Mouse (Mus musculus): Measurements from ENCODE around the gene Pglyrp2. TPM values are rescaled to one million over a fixed set of nuclear protein-coding genes. Genes with fewer than 3 reads are reported as not detected.

The Pglyrp2 gene
- polyA plus RNA-seq, 1 experiment from 2014 or later, result 2.3 TPM

DNA sequence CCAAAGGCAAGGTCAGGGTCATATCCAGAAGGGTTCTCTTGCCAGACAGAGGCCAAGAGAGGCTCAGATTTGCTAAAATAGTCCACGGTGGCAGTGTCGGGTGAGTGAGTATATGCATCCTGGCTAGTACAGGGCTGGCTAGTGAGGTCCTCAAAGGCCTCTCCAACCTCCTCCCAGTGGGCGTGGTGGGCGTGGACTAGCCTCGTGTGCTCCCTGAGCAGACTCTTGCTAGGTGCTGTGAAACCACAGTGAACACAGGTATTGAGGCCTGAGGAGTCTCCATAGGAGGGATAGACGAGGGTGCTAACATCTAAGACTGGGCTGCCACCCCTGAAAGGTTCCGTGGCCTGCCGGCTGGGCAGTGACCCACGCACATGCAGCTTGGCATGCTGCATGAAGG is 46.8 kb downstream of the Pglyrp2 start:
- DNase-seq, result no peak
- Histone ChIP-seq H3K27me3 (no peaks in the 10 kb centered on the region), H3K4me3 (replicated peaks) (no peak overlapping the region), H3K9ac (peak overlapping the region; percentile 39; the same call in 1 of the 2 replicates), H3K27ac (peak overlapping the region; percentile 50; the same call in 1 of the 2 replicates), H3K4me2 (peak overlapping the region; percentile 33), H3K36me3 (peaks cover 23% of the 10 kb centered on the region), H3K9me3 (replicated peaks) (no peaks in the 10 kb centered on the region), H3K4me1 (replicated peaks) (peaks cover 20% of the 10 kb centered on the region)
- peak; percentile 83 for ATAC-seq (ENCODE audit: low read depth)
- 56% methylated on average over 9 of the region's 9 CpGs for WGBS (ENCODE audit: insufficient replicate concordance)

DNA sequence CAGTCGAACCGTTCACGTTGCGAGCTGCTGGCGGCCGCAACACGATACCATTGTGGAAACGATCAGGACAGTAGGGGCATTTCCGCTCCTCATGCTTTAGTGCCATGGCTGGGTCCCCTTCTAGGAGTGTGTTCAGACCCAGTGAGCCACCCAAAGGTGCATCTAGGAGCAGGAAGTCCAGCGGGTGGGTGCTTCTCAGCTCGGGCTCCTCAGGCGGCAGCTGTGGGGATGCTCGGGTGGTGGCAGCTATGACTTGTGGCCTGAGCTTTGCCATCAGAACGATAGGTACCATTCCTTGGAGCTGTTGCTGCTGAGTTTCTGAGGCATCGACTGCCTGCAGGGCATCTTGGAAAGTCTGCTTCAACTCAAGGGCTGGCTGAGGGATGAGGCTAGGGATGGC is 47.5 kb downstream of the Pglyrp2 start:
- no peaks in the 10 kb centered on the region for H3K9me3 ChIP-seq (replicated peaks)
- peak overlapping the region; percentile 33; the same call in 1 of the 2 replicates for H3K4me2 ChIP-seq
- H3K27ac ChIP-seq, result peak overlapping the region; percentile 50; the same call in 1 of the 2 replicates
- peak overlapping the region; percentile 39; the same call in 1 of the 2 replicates for H3K9ac ChIP-seq
- DNase-seq, result no peak
- no peaks in the 10 kb centered on the region for H3K27me3 ChIP-seq
- no peak for ATAC-seq (ENCODE audit: low read depth)
- WGBS (ENCODE audit: insufficient replicate concordance), result 82% methylated on average over 15 of the region's 15 CpGs
- H3K4me1 ChIP-seq (replicated peaks), result peaks cover 20% of the 10 kb centered on the region
- H3K4me3 ChIP-seq (replicated peaks), result no peak overlapping the region
- H3K36me3 ChIP-seq, result peaks cover 23% of the 10 kb centered on the region

DNA sequence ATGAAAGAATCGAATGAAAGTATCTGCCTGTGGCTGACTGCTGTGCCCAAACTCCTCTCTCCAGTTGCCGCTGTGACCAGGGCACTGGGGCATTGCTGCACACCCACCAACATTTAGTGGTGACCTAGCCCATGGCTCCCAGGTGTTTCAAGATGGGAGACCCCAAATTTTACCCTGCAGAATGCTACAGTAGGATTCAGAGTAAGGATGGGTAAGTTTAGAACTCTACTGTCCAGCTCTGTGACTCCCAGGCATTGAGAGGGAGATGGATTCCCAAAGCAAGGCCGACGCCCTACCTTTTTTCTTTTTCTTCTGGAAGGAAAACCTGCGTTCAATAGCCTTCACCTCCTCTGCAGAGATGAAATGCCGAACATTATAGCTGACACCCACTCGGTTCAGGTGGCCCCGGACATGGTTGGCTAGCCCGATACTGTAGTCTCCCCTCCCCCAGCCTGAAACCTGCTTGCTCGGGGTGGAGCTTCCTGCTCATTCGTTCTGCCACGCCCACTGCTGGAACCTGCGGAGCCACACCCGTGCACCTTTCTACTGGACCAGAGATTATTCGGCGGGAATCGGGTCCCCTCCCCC is 54.9 kb downstream of the Pglyrp2 start:
- 15% methylated on average over 12 of the region's 17 CpGs for WGBS (ENCODE audit: insufficient replicate concordance)
- no peaks in the 10 kb centered on the region for H3K27me3 ChIP-seq
- peak; percentile 59 for ATAC-seq (ENCODE audit: low read depth)
- peaks cover 48% of the 10 kb centered on the region for H3K4me1 ChIP-seq (replicated peaks)
- peak overlapping the region; percentile 70 for H3K9ac ChIP-seq
- H3K36me3 ChIP-seq, result 0 out of 2 replicates have a peak, but pooled peaks cover 11% of the 10 kb centered on the region
- H3K27ac ChIP-seq, result peak overlapping the region; percentile 66
- H3K4me3 ChIP-seq (replicated peaks), result peak overlapping the region; percentile 61
- no peak for DNase-seq
- H3K4me2 ChIP-seq, result peak overlapping the region; percentile 73
- H3K9me3 ChIP-seq (replicated peaks), result no peaks in the 10 kb centered on the region

DNA sequence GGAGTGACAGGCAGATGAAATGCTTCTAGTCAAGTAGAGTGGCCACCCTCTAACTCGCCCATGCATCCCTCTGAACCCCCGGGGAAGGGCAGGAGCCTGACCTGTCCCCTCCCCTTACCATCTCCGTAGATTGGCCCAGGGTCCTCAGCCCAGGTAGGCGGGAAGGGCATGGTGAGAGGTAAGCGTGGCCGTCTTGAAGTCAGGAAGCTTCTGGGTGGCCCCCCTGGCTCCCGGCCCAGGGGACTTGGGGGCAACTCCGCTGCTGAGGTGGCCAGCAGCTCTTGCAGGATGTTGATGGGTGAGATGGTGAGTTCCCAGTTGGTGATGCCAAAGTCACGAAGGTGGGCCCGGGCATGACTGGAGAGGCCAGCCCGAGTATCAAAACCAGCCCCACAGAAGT is 56.3 kb downstream of the Pglyrp2 start:
- no peak for DNase-seq
- no peak overlapping the region for H3K4me3 ChIP-seq (replicated peaks)
- WGBS (ENCODE audit: insufficient replicate concordance), result 88% methylated on average over 11 of the region's 11 CpGs
- H3K36me3 ChIP-seq, result 0 out of 2 replicates have a peak, but pooled peaks cover 11% of the 10 kb centered on the region
- H3K9ac ChIP-seq, result no peak overlapping the region
- H3K4me2 ChIP-seq, result no peak overlapping the region
- no peak for ATAC-seq (ENCODE audit: low read depth)
- no peak overlapping the region; the same call in 1 of the 2 replicates for H3K27ac ChIP-seq
- H3K4me1 ChIP-seq (replicated peaks), result peaks cover 59% of the 10 kb centered on the region
- no peaks in the 10 kb centered on the region for H3K9me3 ChIP-seq (replicated peaks)
- H3K27me3 ChIP-seq, result no peaks in the 10 kb centered on the region

DNA sequence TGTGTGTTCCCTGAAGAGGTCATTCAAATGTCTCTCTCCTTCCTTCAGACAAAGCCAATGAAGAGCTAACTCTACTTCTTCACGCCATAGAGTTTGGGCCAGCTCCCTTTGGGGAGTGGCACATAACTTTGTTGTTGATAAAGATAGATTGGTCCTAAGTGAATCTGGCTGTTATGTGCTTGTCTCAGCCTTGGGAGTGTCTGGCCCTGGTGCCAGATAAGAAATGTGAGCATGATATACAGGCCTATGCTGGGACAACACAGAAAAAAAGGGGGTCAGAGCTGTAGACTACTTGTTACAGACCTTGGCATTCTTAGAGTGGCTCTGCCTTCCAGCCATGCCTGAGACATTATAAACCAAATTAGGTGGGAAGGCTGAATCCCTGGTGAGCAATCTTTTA is 58.7 kb downstream of the Pglyrp2 start:
- Histone ChIP-seq H3K36me3 (peaks cover 32% of the 10 kb centered on the region), H3K27me3 (no peaks in the 10 kb centered on the region), H3K9me3 (replicated peaks) (no peaks in the 10 kb centered on the region), H3K4me3 (replicated peaks) (peak overlapping the region; percentile 97), H3K9ac (0 out of 2 replicates have a peak overlapping the region, but pooled peaks have one; percentile 94), H3K4me1 (replicated peaks) (peaks cover 72% of the 10 kb centered on the region), H3K27ac (peak overlapping the region; percentile 76), H3K4me2 (peak overlapping the region; percentile 90)
- peak; percentile 37 for DNase-seq
- peak; percentile 73 for ATAC-seq (ENCODE audit: low read depth)
- WGBS (ENCODE audit: insufficient replicate concordance), result 29% methylated on average over 1 of the region's 1 CpGs

DNA sequence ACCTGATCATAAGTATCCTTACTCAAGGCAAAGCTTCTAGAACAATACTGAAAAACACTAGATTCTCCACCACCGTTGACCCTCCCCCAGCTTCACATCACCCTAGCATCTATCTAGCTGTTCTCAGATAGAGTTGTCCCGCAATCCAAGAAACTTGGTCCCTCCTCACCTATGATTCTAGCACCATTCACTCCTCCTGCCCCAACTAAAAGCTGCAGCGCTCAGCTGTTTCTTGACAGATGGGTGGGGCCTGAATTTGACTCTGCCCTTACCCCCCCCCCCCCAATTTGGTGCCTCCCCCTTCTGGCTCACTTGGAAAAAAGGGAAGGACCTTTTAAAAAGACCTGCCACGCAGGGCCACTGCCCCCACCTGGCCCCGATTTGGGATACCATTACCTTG is 59.1 kb downstream of the Pglyrp2 start:
- no peak for ATAC-seq (ENCODE audit: low read depth)
- Histone ChIP-seq H3K4me1 (replicated peaks) (peaks cover 72% of the 10 kb centered on the region), H3K9ac (peak overlapping the region; percentile 94), H3K36me3 (peaks cover 37% of the 10 kb centered on the region), H3K9me3 (replicated peaks) (no peaks in the 10 kb centered on the region), H3K27ac (peak overlapping the region; percentile 76), H3K4me3 (replicated peaks) (peak overlapping the region; percentile 97), H3K27me3 (no peaks in the 10 kb centered on the region), H3K4me2 (peak overlapping the region; percentile 90)
- DNase-seq, result no peak
- 32% methylated on average over 5 of the region's 5 CpGs for WGBS (ENCODE audit: insufficient replicate concordance)

DNA sequence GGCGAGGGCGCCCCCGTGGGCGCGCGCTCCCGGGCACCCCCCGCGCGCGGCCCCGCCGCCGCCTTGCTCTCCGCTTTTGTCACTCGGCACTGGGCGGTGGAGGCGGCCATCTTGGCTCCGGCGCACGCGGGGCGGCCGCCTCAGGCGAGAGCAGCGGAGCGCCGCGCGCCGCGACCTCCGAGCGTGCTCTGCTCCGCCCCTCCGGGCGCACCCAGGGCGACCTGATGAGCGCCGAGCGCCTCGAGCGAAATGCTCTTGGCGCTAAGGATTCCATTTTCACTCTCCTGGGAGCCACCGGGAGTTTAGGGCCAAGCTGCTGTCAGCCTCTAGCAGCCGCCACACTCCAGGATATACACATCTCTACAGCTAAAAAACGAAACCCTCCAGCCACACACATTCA is 59.6 kb downstream of the Pglyrp2 start:
- H3K9ac ChIP-seq, result peak overlapping the region; percentile 94
- peak overlapping the region; percentile 76 for H3K27ac ChIP-seq
- H3K36me3 ChIP-seq, result peaks cover 42% of the 10 kb centered on the region
- no peaks in the 10 kb centered on the region for H3K9me3 ChIP-seq (replicated peaks)
- H3K4me1 ChIP-seq (replicated peaks), result peaks cover 72% of the 10 kb centered on the region
- under 1% methylated on average over 46 of the region's 47 CpGs for WGBS (ENCODE audit: insufficient replicate concordance)
- ATAC-seq (ENCODE audit: low read depth) (peak; percentile 84), DNase-seq (peak; percentile 82)
- H3K4me2 ChIP-seq, result peak overlapping the region; percentile 90
- no peaks in the 10 kb centered on the region for H3K27me3 ChIP-seq
- H3K4me3 ChIP-seq (replicated peaks), result peak overlapping the region; percentile 97

DNA sequence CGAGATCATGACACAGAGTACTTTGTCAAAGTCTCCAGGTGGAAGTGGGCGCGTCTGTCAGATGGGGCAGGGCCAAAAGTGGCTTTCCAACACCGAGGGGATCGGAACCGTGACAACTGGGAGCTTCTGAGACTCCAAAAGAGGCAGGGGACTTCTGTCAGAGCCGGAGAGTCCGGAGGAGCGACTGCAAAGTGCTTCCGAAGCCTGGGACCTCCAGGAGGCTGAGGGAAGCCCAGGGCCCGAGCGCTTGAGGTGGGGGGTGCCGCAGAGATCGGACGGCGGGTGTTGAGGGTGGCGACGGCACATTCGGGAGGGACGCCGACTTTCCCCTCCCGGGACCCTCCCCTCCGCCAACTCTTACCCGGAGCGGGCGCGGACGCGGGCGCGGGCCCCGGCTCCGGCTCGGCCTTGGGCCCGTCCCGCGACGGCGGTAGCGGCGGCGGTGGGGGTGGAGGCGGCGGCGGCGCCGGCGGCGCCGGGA is 60.1 kb downstream of the Pglyrp2 start:
- peak overlapping the region; percentile 94 for H3K9ac ChIP-seq
- no peaks in the 10 kb centered on the region for H3K9me3 ChIP-seq (replicated peaks)
- WGBS (ENCODE audit: insufficient replicate concordance), result under 1% methylated on average over 24 of the region's 50 CpGs
- H3K4me1 ChIP-seq (replicated peaks), result peaks cover 69% of the 10 kb centered on the region
- peak overlapping the region; percentile 76 for H3K27ac ChIP-seq
- peaks cover 47% of the 10 kb centered on the region for H3K36me3 ChIP-seq
- no peaks in the 10 kb centered on the region for H3K27me3 ChIP-seq
- ATAC-seq (ENCODE audit: low read depth) (peak; percentile 37), DNase-seq (no peak)
- H3K4me3 ChIP-seq (replicated peaks), result peak overlapping the region; percentile 97
- peak overlapping the region; percentile 90 for H3K4me2 ChIP-seq

DNA sequence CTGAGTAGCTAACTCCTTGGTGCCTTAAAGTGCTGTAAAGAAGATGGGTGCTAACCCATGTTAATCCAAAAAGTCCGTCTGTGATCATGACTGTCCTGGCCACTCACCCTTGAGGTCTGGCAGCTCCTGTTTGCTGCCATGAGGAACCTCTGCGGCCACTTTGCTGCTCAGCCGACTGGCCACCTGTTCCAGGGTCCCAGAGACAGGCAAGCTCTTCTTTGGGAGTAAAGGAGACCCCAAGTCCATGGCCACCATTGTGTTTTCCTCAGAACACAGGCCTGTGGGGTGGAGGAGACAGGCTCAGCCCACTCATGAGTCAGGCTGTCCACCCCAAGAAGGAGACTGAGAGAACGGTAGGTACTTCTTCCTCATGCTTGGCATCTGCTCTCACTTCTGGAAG is 61.3 kb downstream of the Pglyrp2 start:
- no peak for DNase-seq
- Histone ChIP-seq H3K27ac (no peak overlapping the region), H3K4me1 (replicated peaks) (peaks cover 57% of the 10 kb centered on the region), H3K36me3 (peaks cover 55% of the 10 kb centered on the region), H3K27me3 (no peaks in the 10 kb centered on the region), H3K4me3 (replicated peaks) (peak overlapping the region; percentile 97), H3K9ac (peak overlapping the region; percentile 94), H3K4me2 (peak overlapping the region; percentile 90), H3K9me3 (replicated peaks) (no peaks in the 10 kb centered on the region)
- ATAC-seq (ENCODE audit: low read depth), result no peak
- 83% methylated on average over 4 of the region's 4 CpGs for WGBS (ENCODE audit: insufficient replicate concordance)

Small RNA genes within 50 kb of the gene (microRNA-seq; reads per million reads assigned to microRNA genes)
- gene Gm22201, result not detected

Other genes starting within 250 kb of the Pglyrp2 start
- not detected in 2 replicates for gene Ephx3, start 234.6 kb downstream of the Pglyrp2 start, polyA plus RNA-seq (2015; fragmentation: Nextera tagmentation; extraction: Ambion mirVana)
- 28.3 and 37.2 TPM in 2 replicates for gene Brd4, start 139.4 kb downstream of the Pglyrp2 start, polyA plus RNA-seq (2015; fragmentation: Nextera tagmentation; extraction: Ambion mirVana)
- 40.5 and 47.9 TPM in 2 replicates for gene Akap8, start 102.9 kb downstream of the Pglyrp2 start, polyA plus RNA-seq (2015; fragmentation: Nextera tagmentation; extraction: Ambion mirVana)
- gene Akap8l, start 73.6 kb downstream of the Pglyrp2 start, polyA plus RNA-seq (2015; fragmentation: Nextera tagmentation; extraction: Ambion mirVana), result 35.4 and 36.9 TPM in 2 replicates
- gene Wiz, start 34.7 kb downstream of the Pglyrp2 start, polyA plus RNA-seq (2015; fragmentation: Nextera tagmentation; extraction: Ambion mirVana), result 5.8 and 6.8 TPM in 2 replicates
- 3.5 and 3.6 TPM in 2 replicates for gene Rasal3, start 20.6 kb downstream of the Pglyrp2 start, polyA plus RNA-seq (2015; fragmentation: Nextera tagmentation; extraction: Ambion mirVana)
- 0.46 and 1.0 TPM in 2 replicates for gene Cyp4f39, start 28.6 kb upstream of the Pglyrp2 start, polyA plus RNA-seq (2015; fragmentation: Nextera tagmentation; extraction: Ambion mirVana)
- gene Cyp4f17, start 81.9 kb upstream of the Pglyrp2 start, polyA plus RNA-seq (2015; fragmentation: Nextera tagmentation; extraction: Ambion mirVana), result 0.47 and 0.60 TPM in 2 replicates
- 4.0 and 4.2 TPM in 2 replicates for gene Cyp4f16, start 112.4 kb upstream of the Pglyrp2 start, polyA plus RNA-seq (2015; fragmentation: Nextera tagmentation; extraction: Ambion mirVana)
- not detected in 2 replicates for gene Cyp4f37, start 197.1 kb upstream of the Pglyrp2 start, polyA plus RNA-seq (2015; fragmentation: Nextera tagmentation; extraction: Ambion mirVana)
- not detected in 2 replicates for gene Cyp4f40, start 234.7 kb upstream of the Pglyrp2 start, polyA plus RNA-seq (2015; fragmentation: Nextera tagmentation; extraction: Ambion mirVana)

Data from liver, embryonic 13.5 days (tissue).